Mouse (Mus musculus): ENCODE measurements at regions not wholly inside any gene's neighbourhood (a gene's known extent, or its start where the extent isn't known, plus 50 kb on each side); places are given as distances from the start of the nearest gene placed in this dataset.
A peak's percentile ranks its signal among the peaks of the same experiment; 100 is the strongest.

- peaks cover 9% of the 10 kb centered on the region for H3K4me1 ChIP-seq (ENCODE audit: control insufficient read depth, insufficient read depth, low read length)
- ATAC-seq (ENCODE audit: insufficient read depth, low FRiP score) = no peak
Measured at GRCm38 (mm10) chr2:115211191-115211590, 370.3 kb upstream of the BC052040 start.

GRCm38 (mm10) chr2:115213181-115213970 lies 368.1 kb upstream of the BC052040 start:
- WGBS = 32% methylated on average over 18 of the region's 18 CpGs
- H3K36me3 ChIP-seq (ENCODE audit: control insufficient read depth, insufficient read depth, low read length) = no peaks in the 10 kb centered on the region
- peak overlapping the region; percentile 13; the same call in 1 of the 2 replicates for H3K4me2 ChIP-seq (ENCODE audit: low read depth, low read length)
- H3K27ac ChIP-seq (ENCODE audit: low read length) = no peak overlapping the region
- no peak for ATAC-seq (ENCODE audit: insufficient read depth, low FRiP score)
- 0 out of 2 replicates have a peak, but pooled peaks cover 3% of the 10 kb centered on the region for H3K9me3 ChIP-seq (replicated peaks; ENCODE audit: control insufficient read depth, low read length)
- H3K4me1 ChIP-seq (ENCODE audit: control insufficient read depth, insufficient read depth, low read length) = peaks cover 9% of the 10 kb centered on the region
- no peak overlapping the region for H3K4me3 ChIP-seq (replicated peaks; ENCODE audit: low read length)
- no peak overlapping the region for H3K9ac ChIP-seq (ENCODE audit: low read length)
- no peaks in the 10 kb centered on the region; the same call in 1 of the 2 replicates for H3K27me3 ChIP-seq (ENCODE audit: control insufficient read depth, insufficient read depth, low read length)

More at GRCm38 (mm10) chr2:115211191-115211590, 370.3 kb upstream of the BC052040 start:
- H3K27me3 ChIP-seq (ENCODE audit: control insufficient read depth, insufficient read depth, low read length) = no peaks in the 10 kb centered on the region; the same call in 1 of the 2 replicates
- no peak overlapping the region for H3K9ac ChIP-seq (ENCODE audit: low read length)
- H3K4me3 ChIP-seq (replicated peaks; ENCODE audit: low read length) = no peak overlapping the region
- H3K4me2 ChIP-seq (ENCODE audit: low read depth, low read length) = no peak overlapping the region
- no peaks in the 10 kb centered on the region for H3K36me3 ChIP-seq (ENCODE audit: control insufficient read depth, insufficient read depth, low read length)
- H3K9me3 ChIP-seq (replicated peaks; ENCODE audit: control insufficient read depth, low read length) = 0 out of 2 replicates have a peak, but pooled peaks cover 3% of the 10 kb centered on the region
- H3K27ac ChIP-seq (ENCODE audit: low read length) = no peak overlapping the region

GRCm38 (mm10) chr2:115214292-115214691 lies 367.2 kb upstream of the BC052040 start:
- no peaks in the 10 kb centered on the region for H3K36me3 ChIP-seq (ENCODE audit: control insufficient read depth, insufficient read depth, low read length)
- WGBS = 49% methylated on average over 6 of the region's 6 CpGs
- H3K4me3 ChIP-seq (replicated peaks; ENCODE audit: low read length) = no peak overlapping the region
- H3K27me3 ChIP-seq (ENCODE audit: control insufficient read depth, insufficient read depth, low read length) = no peaks in the 10 kb centered on the region; the same call in 1 of the 2 replicates
- peaks cover 9% of the 10 kb centered on the region for H3K4me1 ChIP-seq (ENCODE audit: control insufficient read depth, insufficient read depth, low read length)
- no peaks in the 10 kb centered on the region for H3K9me3 ChIP-seq (replicated peaks; ENCODE audit: control insufficient read depth, low read length)
- no peak for ATAC-seq (ENCODE audit: insufficient read depth, low FRiP score)
- peak overlapping the region; percentile 13 for H3K4me2 ChIP-seq (ENCODE audit: low read depth, low read length)
- H3K9ac ChIP-seq (ENCODE audit: low read length) = no peak overlapping the region
- no peak overlapping the region for H3K27ac ChIP-seq (ENCODE audit: low read length)

DNA sequence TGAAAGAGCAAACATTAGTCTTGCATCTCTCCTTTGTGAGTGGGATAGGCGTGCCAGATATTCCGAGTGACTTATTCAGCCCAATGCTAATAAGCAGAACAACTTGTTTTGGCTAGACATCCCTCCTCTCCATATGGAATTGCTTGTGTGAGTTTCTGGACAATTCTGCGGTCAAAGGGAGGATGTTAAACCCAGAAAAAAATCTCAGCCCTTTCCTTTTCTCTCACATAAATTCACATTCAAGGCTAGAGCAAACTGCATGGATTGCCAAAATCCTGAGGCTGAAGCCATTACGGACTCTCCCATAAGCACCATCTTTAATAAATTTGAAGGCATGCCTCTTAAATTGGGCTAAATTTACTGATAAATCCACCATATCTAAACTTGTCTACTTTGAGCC lies 351.5 kb upstream of the BC052040 start:
- Histone ChIP-seq H3K4me3 (replicated peaks; ENCODE audit: low read length) (no peak overlapping the region), H3K9me3 (replicated peaks; ENCODE audit: control insufficient read depth, low read length) (no peaks in the 10 kb centered on the region), H3K27ac (ENCODE audit: low read length) (no peak overlapping the region), H3K36me3 (ENCODE audit: control insufficient read depth, insufficient read depth, low read length) (no peaks in the 10 kb centered on the region), H3K27me3 (ENCODE audit: control insufficient read depth, insufficient read depth, low read length) (no peaks in the 10 kb centered on the region), H3K4me1 (ENCODE audit: control insufficient read depth, insufficient read depth, low read length) (no peaks in the 10 kb centered on the region), H3K4me2 (ENCODE audit: low read depth, low read length) (no peak overlapping the region), H3K9ac (ENCODE audit: low read length) (no peak overlapping the region)
- ATAC-seq (ENCODE audit: insufficient read depth, low FRiP score) = no peak
- 68% methylated on average over 4 of the region's 4 CpGs for WGBS

DNA sequence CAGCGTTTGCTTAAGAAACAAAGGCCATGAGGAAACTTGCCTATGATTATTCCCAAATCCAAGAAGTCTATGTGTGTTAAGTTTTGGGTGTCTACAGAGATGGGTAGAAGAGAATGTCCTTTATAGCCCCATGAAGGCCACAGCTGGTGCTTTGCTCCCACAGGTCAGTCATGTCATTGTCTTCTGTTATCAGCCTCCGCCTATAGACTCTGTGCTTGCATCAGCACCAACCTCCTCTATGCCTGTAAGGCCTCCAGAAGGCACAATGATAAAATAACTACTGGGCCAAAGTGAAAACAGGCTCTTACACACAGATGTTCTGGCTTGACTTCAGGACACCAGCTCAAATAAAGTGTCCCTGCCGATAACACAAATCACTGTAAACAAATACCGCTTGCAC lies 333.8 kb upstream of the BC052040 start:
- no peak overlapping the region for H3K27ac ChIP-seq (ENCODE audit: low read length)
- H3K4me2 ChIP-seq (ENCODE audit: low read depth, low read length) = no peak overlapping the region
- 60% methylated on average over 4 of the region's 4 CpGs for WGBS
- no peaks in the 10 kb centered on the region for H3K36me3 ChIP-seq (ENCODE audit: control insufficient read depth, insufficient read depth, low read length)
- H3K9ac ChIP-seq (ENCODE audit: low read length) = no peak overlapping the region
- no peak overlapping the region for H3K4me3 ChIP-seq (replicated peaks; ENCODE audit: low read length)
- peaks cover 9% of the 10 kb centered on the region; the same call in 1 of the 2 replicates for H3K4me1 ChIP-seq (ENCODE audit: control insufficient read depth, insufficient read depth, low read length)
- ATAC-seq (ENCODE audit: insufficient read depth, low FRiP score) = no peak
- no peaks in the 10 kb centered on the region for H3K9me3 ChIP-seq (replicated peaks; ENCODE audit: control insufficient read depth, low read length)
- H3K27me3 ChIP-seq (ENCODE audit: control insufficient read depth, insufficient read depth, low read length) = no peaks in the 10 kb centered on the region

GRCm38 (mm10) chr2:115250019-115250807 lies 331.3 kb upstream of the BC052040 start:
- Histone ChIP-seq H3K4me1 (ENCODE audit: control insufficient read depth, insufficient read depth, low read length) (peaks cover 9% of the 10 kb centered on the region; the same call in 1 of the 2 replicates), H3K36me3 (ENCODE audit: control insufficient read depth, insufficient read depth, low read length) (no peaks in the 10 kb centered on the region), H3K9ac (ENCODE audit: low read length) (no peak overlapping the region), H3K27ac (ENCODE audit: low read length) (peak overlapping the region; percentile 7; the same call in 1 of the 2 replicates), H3K4me2 (ENCODE audit: low read depth, low read length) (no peak overlapping the region), H3K4me3 (replicated peaks; ENCODE audit: low read length) (no peak overlapping the region), H3K9me3 (replicated peaks; ENCODE audit: control insufficient read depth, low read length) (no peaks in the 10 kb centered on the region), H3K27me3 (ENCODE audit: control insufficient read depth, insufficient read depth, low read length) (no peaks in the 10 kb centered on the region)
- WGBS = 34% methylated on average over 5 of the region's 5 CpGs
- ATAC-seq (ENCODE audit: insufficient read depth, low FRiP score) = no peak

- Histone ChIP-seq H3K9me3 (replicated peaks; ENCODE audit: control insufficient read depth, low read length) (no peaks in the 10 kb centered on the region), H3K4me2 (ENCODE audit: low read depth, low read length) (no peak overlapping the region), H3K4me1 (ENCODE audit: control insufficient read depth, insufficient read depth, low read length) (no peaks in the 10 kb centered on the region), H3K4me3 (replicated peaks; ENCODE audit: low read length) (no peak overlapping the region), H3K27me3 (ENCODE audit: control insufficient read depth, insufficient read depth, low read length) (no peaks in the 10 kb centered on the region), H3K9ac (ENCODE audit: low read length) (no peak overlapping the region), H3K36me3 (ENCODE audit: control insufficient read depth, insufficient read depth, low read length) (no peaks in the 10 kb centered on the region), H3K27ac (ENCODE audit: low read length) (no peak overlapping the region)
- WGBS = 82% methylated on average over 2 of the region's 2 CpGs
- no peak for ATAC-seq (ENCODE audit: insufficient read depth, low FRiP score)
Measured at GRCm38 (mm10) chr2:115257391-115257790, 324.1 kb upstream of the BC052040 start.

DNA sequence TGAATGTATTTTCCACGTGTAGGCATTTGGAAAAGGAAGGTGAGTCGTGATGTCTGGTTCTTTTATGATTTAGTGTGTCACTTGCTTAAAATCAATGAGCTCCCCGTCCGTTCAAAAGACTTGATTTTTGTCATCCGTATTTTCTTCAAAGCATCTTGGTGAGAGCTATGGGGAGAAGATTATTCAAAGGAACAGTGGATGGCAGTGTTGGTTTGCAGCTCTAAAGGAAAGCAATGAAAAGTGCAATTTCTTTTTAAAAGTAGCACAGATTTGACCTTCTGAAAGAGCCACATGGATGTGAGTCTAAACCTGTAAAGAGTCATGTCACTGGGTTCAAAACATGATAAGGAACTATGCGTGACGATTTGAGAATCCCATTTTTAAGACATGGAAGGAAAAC lies 313.3 kb upstream of the BC052040 start:
- H3K9me3 ChIP-seq (replicated peaks; ENCODE audit: control insufficient read depth, low read length) = no peaks in the 10 kb centered on the region
- no peak overlapping the region for H3K9ac ChIP-seq (ENCODE audit: low read length)
- 66% methylated on average over 7 of the region's 7 CpGs for WGBS
- no peak overlapping the region for H3K4me2 ChIP-seq (ENCODE audit: low read depth, low read length)
- no peak overlapping the region for H3K27ac ChIP-seq (ENCODE audit: low read length)
- no peak for ATAC-seq (ENCODE audit: insufficient read depth, low FRiP score)
- H3K27me3 ChIP-seq (ENCODE audit: control insufficient read depth, insufficient read depth, low read length) = no peaks in the 10 kb centered on the region
- no peak overlapping the region for H3K4me3 ChIP-seq (replicated peaks; ENCODE audit: low read length)
- H3K36me3 ChIP-seq (ENCODE audit: control insufficient read depth, insufficient read depth, low read length) = no peaks in the 10 kb centered on the region
- no peaks in the 10 kb centered on the region for H3K4me1 ChIP-seq (ENCODE audit: control insufficient read depth, insufficient read depth, low read length)

DNA sequence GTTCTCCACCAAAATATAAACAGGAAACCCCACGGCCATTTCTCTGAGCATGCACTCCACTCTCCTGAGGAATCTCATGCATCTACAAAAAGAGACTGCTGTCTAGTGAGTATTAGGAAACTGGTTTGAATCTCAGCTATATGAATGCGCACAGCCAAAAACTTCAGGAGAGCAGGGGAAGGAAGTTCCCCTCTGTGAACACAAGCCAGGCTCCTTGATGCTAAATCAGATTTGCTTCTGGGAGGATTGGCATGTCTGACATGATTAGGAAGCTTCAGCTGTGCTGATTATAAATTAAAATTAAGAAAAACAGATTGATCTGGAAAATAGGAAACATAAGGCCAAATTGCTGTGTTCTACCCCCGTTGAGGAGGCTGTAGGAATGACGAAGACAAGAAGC lies 304.1 kb upstream of the BC052040 start:
- Histone ChIP-seq H3K27me3 (ENCODE audit: control insufficient read depth, insufficient read depth, low read length) (no peaks in the 10 kb centered on the region), H3K4me1 (ENCODE audit: control insufficient read depth, insufficient read depth, low read length) (0 out of 2 replicates have a peak, but pooled peaks cover 3% of the 10 kb centered on the region), H3K9ac (ENCODE audit: low read length) (no peak overlapping the region), H3K4me3 (replicated peaks; ENCODE audit: low read length) (no peak overlapping the region), H3K9me3 (replicated peaks; ENCODE audit: control insufficient read depth, low read length) (no peaks in the 10 kb centered on the region), H3K4me2 (ENCODE audit: low read depth, low read length) (no peak overlapping the region), H3K27ac (ENCODE audit: low read length) (no peak overlapping the region), H3K36me3 (ENCODE audit: control insufficient read depth, insufficient read depth, low read length) (no peaks in the 10 kb centered on the region)
- ATAC-seq (ENCODE audit: insufficient read depth, low FRiP score) = no peak
- WGBS = 59% methylated on average over 4 of the region's 4 CpGs

Data from stomach, embryonic 16.5 days (tissue).